Mouse (Mus musculus): ENCODE measurements around the gene Lrrc49. TPM values are rescaled to one million over a fixed set of nuclear protein-coding genes. Genes with fewer than 3 reads are reported as not detected.
A peak's percentile ranks its signal among the peaks of the same experiment; 100 is the strongest.

The Lrrc49 gene
- 1 to 10 TPM; 1.7 to 5.8 (median 2.1) TPM for polyA plus RNA-seq (2017; shearing (Covaris generic))

GRCm38 (mm10) chr9:60687891-60688324 is at the start of gene Lrrc49:
Gene Lrrc49 (minus strand): TSS chr9:60688158.
- ATAC-seq = peak; percentile 84

GRCm38 (mm10) chr9:60734321-60734720 is 46.4 kb upstream of the Lrrc49 start:
- ATAC-seq = no peak

- no peak for ATAC-seq
Observed at GRCm38 (mm10) chr9:60724968-60725367, 37.0 kb upstream of the Lrrc49 start.

- ATAC-seq = no peak
Observed at GRCm38 (mm10) chr9:60719687-60720086, 31.7 kb upstream of the Lrrc49 start.

- no peak for ATAC-seq
Observed at GRCm38 (mm10) chr9:60718284-60718683, 30.3 kb upstream of the Lrrc49 start.

GRCm38 (mm10) chr9:60715828-60716227 is 27.9 kb upstream of the Lrrc49 start:
- no peak for ATAC-seq

- no peak for ATAC-seq
Observed at GRCm38 (mm10) chr9:60715271-60715670, 27.3 kb upstream of the Lrrc49 start.

GRCm38 (mm10) chr9:60714191-60714590 is 26.2 kb upstream of the Lrrc49 start:
- no peak for ATAC-seq

GRCm38 (mm10) chr9:60713616-60714015 is 25.7 kb upstream of the Lrrc49 start:
- no peak for ATAC-seq

- no peak for ATAC-seq
Observed at GRCm38 (mm10) chr9:60712771-60713541, 25.0 kb upstream of the Lrrc49 start, which contains the start of gene Larp6. Gene Larp6 (plus strand): TSS chr9:60712989.

GRCm38 (mm10) chr9:60712011-60712410 is 24.1 kb upstream of the Lrrc49 start:
- no peak for ATAC-seq

GRCm38 (mm10) chr9:60709721-60710120 is 21.8 kb upstream of the Lrrc49 start:
- no peak for ATAC-seq

GRCm38 (mm10) chr9:60708606-60709005 is 20.6 kb upstream of the Lrrc49 start:
- ATAC-seq = no peak

- ATAC-seq = no peak
Observed at GRCm38 (mm10) chr9:60707594-60707993, 19.6 kb upstream of the Lrrc49 start.

GRCm38 (mm10) chr9:60699581-60700231 is 11.7 kb upstream of the Lrrc49 start:
- ATAC-seq = no peak

GRCm38 (mm10) chr9:60696271-60696985 is 8.5 kb upstream of the Lrrc49 start:
- ATAC-seq = no peak

GRCm38 (mm10) chr9:60693986-60694385 is 6.0 kb upstream of the Lrrc49 start:
- ATAC-seq = no peak

GRCm38 (mm10) chr9:60692624-60693023 is 4.7 kb upstream of the Lrrc49 start:
- ATAC-seq = no peak

- ATAC-seq = peak; percentile 14
Observed at GRCm38 (mm10) chr9:60687415-60687814, 543 bp downstream of the Lrrc49 start.

- ATAC-seq = no peak
Observed at GRCm38 (mm10) chr9:60682753-60683152, 5.2 kb downstream of the Lrrc49 start.

GRCm38 (mm10) chr9:60681005-60681404 is 7.0 kb downstream of the Lrrc49 start:
- ATAC-seq = no peak

- ATAC-seq = no peak
Observed at GRCm38 (mm10) chr9:60678913-60679312, 9.0 kb downstream of the Lrrc49 start.

GRCm38 (mm10) chr9:60676429-60676828 is 11.5 kb downstream of the Lrrc49 start:
- no peak for ATAC-seq

Data from inflammation-experienced regulatory T-cells, adult 6 months (primary cell).